Mouse (Mus musculus): ENCODE results near the gene Pnkd.
A peak's percentile ranks its signal among the peaks of the same experiment; 100 is the strongest.

Gene Pnkd

DNA sequence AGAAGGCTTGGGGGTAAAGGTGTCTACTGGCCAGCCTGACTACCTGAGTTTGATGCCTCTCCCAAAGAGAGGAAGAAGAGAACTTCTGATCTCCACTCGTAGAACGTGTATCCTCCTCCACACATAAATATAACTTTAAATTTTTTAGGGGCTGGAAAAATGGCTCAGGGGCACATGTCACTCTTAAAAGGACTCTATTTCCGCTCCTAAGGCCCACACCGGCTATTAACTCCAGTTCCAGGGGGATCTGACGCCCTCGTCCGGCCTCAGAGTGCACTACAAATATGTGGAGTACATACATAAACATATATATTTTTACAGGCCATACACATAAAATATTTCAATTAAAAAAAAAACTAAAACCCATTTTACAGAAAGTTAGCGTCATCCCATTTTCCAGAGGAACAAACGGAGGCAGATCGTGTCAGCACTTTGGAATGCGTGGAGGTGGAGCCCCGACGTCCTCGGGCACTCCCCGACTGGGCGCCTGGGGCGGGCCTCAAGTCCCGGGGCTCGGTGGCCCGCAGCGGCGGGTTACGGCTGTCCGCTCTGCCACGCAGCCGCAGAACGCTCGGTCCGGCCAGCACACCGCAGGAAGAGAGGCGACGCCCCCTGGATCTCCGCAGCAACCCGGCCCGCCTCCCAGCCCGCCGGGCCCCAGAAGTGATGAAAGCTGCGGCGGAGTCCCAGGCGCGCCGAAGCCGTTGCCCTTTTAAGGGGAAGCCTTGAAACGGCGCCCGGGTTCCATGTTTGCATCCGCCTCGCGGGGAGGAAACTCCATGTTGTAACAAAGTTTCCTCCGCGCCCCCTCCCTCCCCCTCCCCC, 106.4 kb downstream of the Pnkd start, which contains the start of gene Ctdsp1:
Ctdsp1 (plus strand) TSS at position 586 of the 825 bp plus-strand sequence.
- no peak for TF ChIP-seq GATA4 (IDR thresholded peaks at IDR 0.05; ENCODE audit: insufficient replicate concordance, low read length)

DNA sequence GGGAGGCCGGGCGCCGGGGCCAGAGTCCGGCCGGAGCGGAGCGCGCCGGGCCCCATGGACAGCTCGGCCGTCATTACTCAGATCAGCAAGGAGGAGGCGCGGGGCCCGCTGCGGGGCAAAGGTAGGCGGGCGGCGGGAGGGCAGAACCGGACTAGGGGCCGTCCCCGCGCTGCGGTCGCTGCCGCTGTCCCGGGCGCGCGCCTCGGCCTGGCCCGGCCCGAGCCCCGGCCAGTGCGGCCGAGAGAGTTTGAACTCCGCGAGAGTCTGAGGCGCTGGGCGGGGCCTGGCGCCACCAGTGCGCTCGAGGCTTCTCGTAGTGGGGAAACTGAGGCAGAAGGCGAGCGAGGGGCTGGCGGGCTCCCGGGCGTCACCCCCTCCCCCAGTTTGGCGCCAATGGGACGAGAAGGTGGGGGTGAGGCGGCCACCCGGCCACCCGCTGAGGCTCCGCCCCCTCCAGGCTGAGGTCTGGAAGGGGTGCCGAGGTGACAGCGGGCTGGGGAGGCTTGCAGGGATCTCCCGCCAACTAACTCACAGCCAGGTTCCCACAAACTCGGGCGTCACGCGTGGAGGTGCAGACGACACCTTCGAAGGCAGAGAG, 107.2 kb downstream of the Pnkd start:
- TF ChIP-seq GATA4 (IDR thresholded peaks at IDR 0.05; ENCODE audit: insufficient replicate concordance, low read length) = no peak

DNA sequence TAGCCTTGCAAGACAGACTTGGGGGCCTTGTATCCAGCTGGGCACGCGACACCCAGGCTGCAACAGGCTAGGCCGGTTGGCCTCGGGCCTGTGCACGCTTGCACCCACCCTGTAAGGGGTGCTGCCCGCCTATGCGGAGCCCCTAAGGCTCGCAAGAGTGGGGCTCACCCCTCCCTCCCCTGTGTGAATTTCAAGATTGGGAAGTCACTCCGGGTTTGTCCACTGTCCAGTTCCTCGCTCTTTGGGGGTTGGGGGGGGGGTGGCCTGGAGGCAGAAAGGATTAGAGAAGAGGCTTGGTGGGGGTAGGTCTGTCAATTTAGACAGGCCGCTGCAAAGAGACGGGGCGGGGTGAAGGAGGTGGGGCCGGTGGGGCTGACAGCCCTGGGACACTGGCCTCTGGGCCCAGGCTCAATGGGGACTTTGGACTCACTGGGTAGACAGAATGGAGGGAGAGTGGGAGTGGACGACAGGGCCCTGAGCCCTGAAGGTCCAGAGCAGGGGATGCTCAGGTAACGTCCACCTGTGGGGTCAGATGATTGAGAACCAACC, 107.8 kb downstream of the Pnkd start:
- no peak for TF ChIP-seq GATA4 (IDR thresholded peaks at IDR 0.05; ENCODE audit: insufficient replicate concordance, low read length)

DNA sequence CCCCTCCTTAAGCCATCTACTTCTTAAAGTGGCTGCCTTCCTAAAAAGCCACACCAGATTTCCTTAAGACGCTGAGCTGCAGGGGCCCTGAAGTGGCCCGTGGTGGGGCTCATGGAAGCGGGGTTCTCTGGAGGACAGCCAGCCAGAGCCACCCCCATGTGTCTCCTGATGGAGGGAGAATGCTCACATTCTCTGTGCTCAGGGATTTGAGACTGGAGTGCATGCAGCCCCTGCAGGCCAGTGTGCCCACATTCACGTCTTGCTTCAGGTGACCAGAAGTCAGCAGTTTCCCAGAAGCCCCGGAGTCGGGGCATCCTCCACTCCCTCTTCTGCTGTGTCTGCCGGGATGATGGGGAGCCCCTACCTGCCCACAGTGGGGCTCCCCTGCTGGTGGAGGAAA, 108.3 kb downstream of the Pnkd start:
- no peak for TF ChIP-seq GATA4 (IDR thresholded peaks at IDR 0.05; ENCODE audit: insufficient replicate concordance, low read length)

DNA sequence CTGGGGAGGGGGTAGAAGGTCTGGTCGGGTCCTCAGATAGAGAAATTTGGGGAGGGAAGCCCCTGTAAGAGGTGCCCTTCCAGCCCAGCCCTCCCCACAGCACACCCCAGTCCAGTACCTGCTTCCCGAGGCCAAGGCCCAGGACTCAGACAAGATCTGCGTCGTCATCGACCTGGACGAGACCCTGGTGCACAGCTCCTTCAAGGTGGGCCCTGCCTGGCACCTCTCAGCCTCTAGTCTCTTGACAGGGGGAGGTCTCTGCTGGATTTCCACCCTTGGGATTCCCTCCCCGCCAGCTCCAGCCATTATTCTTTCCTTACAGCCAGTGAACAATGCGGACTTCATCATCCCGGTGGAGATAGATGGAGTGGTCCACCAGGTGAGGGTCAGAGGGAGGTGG, 109.0 kb downstream of the Pnkd start:
- no peak for TF ChIP-seq GATA4 (IDR thresholded peaks at IDR 0.05; ENCODE audit: insufficient replicate concordance, low read length)

DNA sequence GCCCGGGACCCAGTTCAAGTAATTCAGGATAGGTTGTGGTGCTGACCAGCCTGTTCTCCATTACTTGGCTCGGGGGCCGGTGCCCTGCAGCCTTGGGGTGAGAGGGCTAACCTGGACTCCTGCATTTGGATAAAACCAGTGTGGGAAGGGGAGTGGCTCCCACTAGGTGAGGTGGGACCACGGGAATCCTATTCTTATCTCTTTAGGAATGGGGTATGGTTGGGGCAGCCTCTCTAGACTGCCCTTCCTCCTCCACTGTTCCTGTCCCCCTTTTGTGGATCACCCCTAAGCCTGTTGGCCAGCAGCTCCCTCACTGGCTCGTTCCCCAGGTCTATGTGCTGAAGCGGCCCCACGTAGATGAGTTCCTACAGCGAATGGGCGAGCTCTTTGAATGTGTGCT, 109.6 kb downstream of the Pnkd start:
- no peak for TF ChIP-seq GATA4 (IDR thresholded peaks at IDR 0.05; ENCODE audit: insufficient replicate concordance, low read length)

DNA sequence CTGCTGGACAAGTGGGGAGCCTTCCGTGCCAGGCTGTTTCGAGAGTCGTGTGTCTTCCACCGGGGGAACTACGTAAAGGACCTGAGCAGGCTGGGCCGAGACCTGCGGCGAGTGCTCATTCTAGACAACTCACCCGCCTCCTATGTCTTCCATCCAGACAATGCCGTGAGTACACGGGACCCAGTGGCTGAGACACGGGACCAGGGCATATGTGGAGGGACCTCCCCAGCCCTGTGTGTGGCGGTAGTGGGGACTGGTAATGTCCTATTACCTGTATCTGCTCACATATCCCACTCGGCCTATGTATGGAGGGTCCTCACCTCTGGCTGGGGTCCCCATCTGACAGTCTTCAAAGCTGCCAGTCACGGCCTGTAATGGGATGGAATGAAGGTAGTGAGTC, 110.1 kb downstream of the Pnkd start:
- TF ChIP-seq GATA4 (IDR thresholded peaks at IDR 0.05; ENCODE audit: insufficient replicate concordance, low read length) = no peak

DNA sequence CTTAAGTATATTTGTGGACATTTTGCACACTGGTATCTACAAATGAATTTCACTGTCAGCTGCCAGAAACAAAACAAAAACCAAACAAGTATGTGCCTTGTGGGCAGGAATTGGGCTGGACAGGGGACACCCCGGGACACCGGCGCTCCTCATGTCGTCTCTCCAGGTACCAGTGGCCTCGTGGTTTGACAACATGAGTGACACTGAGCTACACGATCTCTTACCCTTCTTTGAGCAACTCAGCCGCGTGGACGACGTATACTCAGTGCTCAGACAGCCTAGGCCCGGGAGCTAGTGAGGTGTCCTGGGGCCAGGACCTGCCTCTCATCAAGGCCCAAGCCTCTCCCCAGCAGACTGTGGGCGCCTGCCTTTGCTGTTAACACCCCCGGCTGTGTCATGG, 110.6 kb downstream of the Pnkd start:
- no peak for TF ChIP-seq GATA4 (IDR thresholded peaks at IDR 0.05; ENCODE audit: insufficient replicate concordance, low read length)

DNA sequence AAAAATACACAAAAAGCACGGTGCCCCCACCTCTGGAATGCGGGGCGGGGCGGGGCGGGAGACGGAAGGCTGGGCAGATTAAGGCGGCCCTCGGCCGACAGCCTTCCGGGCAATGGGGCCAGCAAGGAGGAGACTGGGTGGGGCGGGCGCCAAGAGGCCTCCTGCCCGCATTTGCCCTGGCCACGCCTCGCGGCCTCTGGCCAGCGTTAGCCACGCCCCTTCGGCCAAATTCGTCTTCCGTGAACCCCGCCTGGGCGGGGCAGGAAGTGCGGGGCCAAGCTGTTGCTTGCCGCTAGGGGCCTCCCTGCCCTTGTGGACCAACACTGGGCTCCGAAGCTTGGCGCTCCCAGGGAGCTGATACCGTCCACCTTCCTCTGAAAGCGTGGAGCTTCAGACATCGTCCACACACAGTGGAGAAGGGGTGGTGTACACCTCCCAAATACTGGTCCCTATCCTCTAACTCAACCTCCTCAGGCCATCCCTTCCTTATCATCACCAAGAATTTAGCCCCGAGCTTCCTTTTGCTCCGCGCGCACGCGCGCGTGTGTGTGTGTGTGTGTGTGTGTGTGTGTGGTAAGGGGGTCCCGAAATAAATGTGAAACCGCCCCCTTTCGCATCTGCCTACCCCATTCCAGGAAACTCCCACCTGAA, 112.7 kb downstream of the Pnkd start:
- TF ChIP-seq GATA4 (IDR thresholded peaks at IDR 0.05; ENCODE audit: insufficient replicate concordance, low read length) = peak; percentile 84; the same call in 1 of the 2 replicates

DNA sequence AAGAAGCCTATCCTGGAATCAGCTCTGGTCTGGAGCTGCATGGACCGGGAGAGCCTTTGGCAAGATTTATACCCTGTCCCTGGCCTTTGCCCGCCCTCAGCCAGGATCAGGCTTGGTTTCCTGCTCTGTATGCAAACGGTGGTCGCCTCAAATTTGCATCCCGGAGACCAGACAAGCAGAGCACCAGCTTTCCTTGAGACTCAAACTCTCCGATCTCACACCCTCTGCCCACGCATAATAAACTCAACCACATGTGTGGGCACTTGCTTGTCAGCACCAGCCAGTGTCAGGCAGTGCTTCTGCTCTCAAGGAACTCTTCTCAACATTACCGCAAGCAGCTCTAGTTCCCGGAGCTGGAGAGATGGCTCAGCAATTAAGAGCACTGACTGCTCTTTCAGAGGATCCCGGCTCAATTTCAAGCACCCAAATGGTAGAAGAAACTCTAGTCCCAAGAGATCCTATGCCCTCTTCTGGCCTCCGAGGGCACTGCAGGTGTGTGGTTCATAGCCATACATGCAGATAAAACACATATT, 113.3 kb downstream of the Pnkd start:
- TF ChIP-seq GATA4 (IDR thresholded peaks at IDR 0.05; ENCODE audit: insufficient replicate concordance, low read length) = no peak

DNA sequence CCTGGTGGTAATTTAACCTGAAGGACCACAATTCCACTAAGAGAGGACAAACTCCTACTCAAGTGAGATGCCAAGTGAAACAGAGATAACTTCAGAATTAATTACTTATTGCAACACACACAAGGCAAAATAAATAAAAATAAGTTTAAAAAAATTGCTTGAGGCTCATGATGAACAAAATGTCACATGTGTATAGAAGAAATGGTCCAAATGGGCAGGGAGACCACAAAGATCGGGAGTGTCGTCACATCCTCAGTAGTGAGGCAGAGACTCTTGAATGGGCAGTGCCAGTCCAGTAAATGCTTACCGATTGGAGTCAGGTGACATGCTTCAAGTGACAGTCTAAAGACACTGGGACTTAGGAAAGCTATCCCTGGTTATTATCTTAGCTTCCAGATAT, 115.8 kb downstream of the Pnkd start:
- peak; percentile 39; the same call in 1 of the 2 replicates for TF ChIP-seq GATA4 (IDR thresholded peaks at IDR 0.05; ENCODE audit: insufficient replicate concordance, low read length)

DNA sequence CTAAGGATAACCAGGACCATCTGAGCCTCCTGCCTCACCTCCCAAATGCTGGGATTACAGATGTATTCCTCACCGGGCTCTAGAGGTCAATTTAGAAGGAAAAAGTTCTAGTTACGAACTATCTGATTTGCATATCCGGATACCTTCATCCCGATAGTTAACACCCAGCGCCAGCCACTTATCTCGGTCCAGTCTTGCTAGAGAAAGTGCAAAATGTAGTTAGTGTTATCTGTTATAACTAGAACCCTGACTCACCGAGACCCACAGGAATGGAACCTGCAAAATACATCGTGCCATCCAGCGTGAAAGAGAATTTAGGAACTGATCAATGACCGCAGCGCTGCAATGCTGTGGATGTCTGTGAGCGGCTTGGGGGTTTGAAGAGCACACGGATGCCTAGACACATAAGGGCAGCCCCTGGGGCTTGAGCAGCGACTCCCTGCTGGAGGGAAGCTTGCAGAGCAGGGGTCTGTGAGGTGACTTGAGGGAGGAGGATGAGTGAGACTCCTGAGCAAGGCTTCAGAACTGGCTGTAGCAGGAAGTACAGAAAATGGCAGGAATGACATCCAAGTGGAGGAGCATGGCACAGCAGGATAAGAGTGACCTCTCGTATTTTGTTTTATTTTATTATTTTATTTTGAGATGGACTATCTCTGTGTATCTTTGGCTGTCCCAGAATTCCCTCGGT, 116.4 kb downstream of the Pnkd start:
- TF ChIP-seq GATA4 (IDR thresholded peaks at IDR 0.05; ENCODE audit: insufficient replicate concordance, low read length) = no peak

Measured in liver, adult (tissue).